Mouse (Mus musculus) intestine, embryonic 14.5 days (tissue): ENCODE measurements around the gene Dnajb8. TPM values are rescaled to one million over a fixed set of nuclear protein-coding genes. Genes with fewer than 3 reads are reported as not detected.

ENCODE experiments used
- ATAC-seq: fragments of 200-750 bp; cut with Nextera tagmentation; replicated peaks from 2 replicates; pipeline ENCODE4 v1.8.0; 2017; ENCODE audit warnings: low read depth, moderate number of reproducible peaks, moderate TSS enrichment, moderate library complexity; ENCODE audit not compliant: low FRiP score, low TSS enrichment
- DNase-seq: peaks from one replicate; pipeline ENCODE4 v3.0.0-alpha.2; 2018; ENCODE audit warnings: low spot score
- H3K27ac ChIP-seq: fragments of 300-500 bp; sonication (generic); 2 replicates; pipeline ENCODE4 v1.5.1; 2014; ENCODE audit warnings: low read depth, mild to moderate bottlenecking, control low read depth
- H3K27me3 ChIP-seq: fragments of 300-500 bp; sonication (generic); replicated peaks from 2 replicates; pipeline ENCODE4 v1.6.1; 2014; ENCODE audit warnings: low read length, control low read depth; ENCODE audit not compliant: control insufficient read depth, insufficient read depth
- H3K36me3 ChIP-seq: fragments of 300-500 bp; sonication (generic); 2 replicates; pipeline ENCODE4 v1.6.1; 2014; ENCODE audit warnings: low read length, control low read depth; ENCODE audit not compliant: control insufficient read depth, insufficient read depth
- H3K4me1 ChIP-seq: fragments of 300-500 bp; sonication (generic); replicated peaks from 2 replicates; pipeline ENCODE4 v1.6.1; 2014; ENCODE audit warnings: low read length, control low read depth, mixed read lengths; ENCODE audit not compliant: control insufficient read depth, insufficient read depth
- H3K4me2 ChIP-seq: fragments of 300-500 bp; sonication (generic); 2 replicates; pipeline ENCODE4 v1.6.1; 2014; ENCODE audit warnings: low read length
- H3K4me3 ChIP-seq: fragments of 300-500 bp; sonication (generic); 2 replicates; pipeline ENCODE4 v1.5.1; 2014; ENCODE audit warnings: low read depth, low read length, control low read depth, mixed read lengths
- H3K9ac ChIP-seq: fragments of 300-500 bp; sonication (generic); 2 replicates; pipeline ENCODE4 v1.6.1; 2014; ENCODE audit warnings: mild to moderate bottlenecking, low read length
- H3K9me3 ChIP-seq: fragments of 300-500 bp; sonication (generic); 2 replicates; pipeline ENCODE4 v1.6.1; 2016; ENCODE audit warnings: low read length, control low read depth; ENCODE audit not compliant: control insufficient read depth
- WGBS: fragments of 180-500 bp; shearing (Covaris S2); extraction: QIAGEN DNeasy Blood & Tissue Kit; methylation state at CpG from one replicate; pipeline ENCODE4 v1.1.7; 2014; 5-methylcytosine and 5-hydroxymethylcytosine counted together
- polyA plus RNA-seq: library from polyadenylated mRNA; unstranded; fragments of >200 nt; fragmentation: Nextera tagmentation; extraction: Ambion mirVana; gene quantifications from 2 replicates; pipeline ENCODE4 v1.2.1, GENCODE M21; 2014

Gene Dnajb8
- polyA plus RNA-seq, 1 experiment from 2014 or later, result not detected

- no peaks in the 10 kb centered on the region for H3K9me3 ChIP-seq
- ATAC-seq (no peak), DNase-seq (peak; percentile 72)
- peak overlapping the region; percentile 62 for H3K4me2 ChIP-seq
- H3K9ac ChIP-seq, result no peak overlapping the region; the same call in 1 of the 2 replicates
- H3K4me1 ChIP-seq, result peaks cover 29% of the 10 kb centered on the region
- no peak overlapping the region for H3K27ac ChIP-seq
- WGBS, result 1% methylated on average over 39 of the region's 39 CpGs
- H3K36me3 ChIP-seq, result no peaks in the 10 kb centered on the region
- H3K4me3 ChIP-seq, result peak overlapping the region; percentile 26
- H3K27me3 ChIP-seq, result peaks cover 100% of the 10 kb centered on the region
These were observed 24.6 kb upstream of the Dnajb8 start for GRCm38 (mm10) chr6:88197313-88198069.

DNA sequence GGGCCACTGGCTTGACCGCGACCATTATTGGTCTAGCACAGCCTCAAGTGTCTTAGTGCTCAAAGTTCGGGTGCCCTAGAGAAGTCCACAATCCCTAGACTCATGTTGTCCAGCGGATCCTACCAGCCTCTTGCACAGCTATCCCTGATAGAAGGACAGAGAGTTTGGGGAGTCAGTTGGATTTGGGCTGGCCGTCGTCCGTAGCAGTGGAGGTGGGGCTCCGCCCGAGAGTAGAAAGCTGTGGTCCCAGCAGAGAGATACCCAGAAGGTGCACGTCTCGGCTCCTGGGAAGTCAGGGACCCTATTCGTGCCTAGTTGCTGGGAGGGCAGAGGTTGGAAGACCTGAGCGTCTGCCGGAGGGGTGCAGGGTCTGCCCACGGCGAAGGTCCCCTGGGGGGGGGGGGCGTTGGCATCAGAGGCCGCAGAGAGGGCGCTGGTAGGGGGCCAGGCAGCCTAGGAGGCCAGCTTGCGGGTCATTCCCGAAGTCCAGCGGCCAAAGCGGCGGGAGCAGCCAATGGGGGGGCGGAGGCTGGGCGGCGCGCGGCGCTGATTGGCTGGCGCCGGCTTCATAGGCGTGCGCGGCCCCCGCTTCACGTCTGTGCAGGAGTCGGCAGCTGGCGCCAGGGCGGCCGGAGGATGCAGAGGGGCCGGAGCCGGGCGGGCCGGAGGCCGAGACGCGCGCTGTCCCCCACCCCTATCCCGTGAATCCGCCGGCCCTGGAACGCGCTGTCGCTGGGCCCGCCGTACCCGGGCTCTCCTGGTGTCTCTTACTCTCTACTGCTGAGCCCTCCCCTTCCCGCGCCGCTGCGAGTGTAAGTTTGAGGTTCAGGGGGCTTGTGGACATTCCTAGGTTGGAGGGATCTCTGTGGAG is 23.8 kb upstream of the Dnajb8 start:
- no peaks in the 10 kb centered on the region for H3K9me3 ChIP-seq
- H3K9ac ChIP-seq, result no peak overlapping the region
- peak; percentile 52 for ATAC-seq
- WGBS, result under 1% methylated on average over 54 of the region's 62 CpGs
- peak overlapping the region; percentile 61 for H3K4me2 ChIP-seq
- H3K4me1 ChIP-seq, result peaks cover 29% of the 10 kb centered on the region
- H3K27me3 ChIP-seq, result peaks cover 100% of the 10 kb centered on the region
- peak; percentile 81 for DNase-seq
- H3K27ac ChIP-seq, result no peak overlapping the region
- H3K36me3 ChIP-seq, result no peaks in the 10 kb centered on the region
- H3K4me3 ChIP-seq, result peak overlapping the region; percentile 33

DNA sequence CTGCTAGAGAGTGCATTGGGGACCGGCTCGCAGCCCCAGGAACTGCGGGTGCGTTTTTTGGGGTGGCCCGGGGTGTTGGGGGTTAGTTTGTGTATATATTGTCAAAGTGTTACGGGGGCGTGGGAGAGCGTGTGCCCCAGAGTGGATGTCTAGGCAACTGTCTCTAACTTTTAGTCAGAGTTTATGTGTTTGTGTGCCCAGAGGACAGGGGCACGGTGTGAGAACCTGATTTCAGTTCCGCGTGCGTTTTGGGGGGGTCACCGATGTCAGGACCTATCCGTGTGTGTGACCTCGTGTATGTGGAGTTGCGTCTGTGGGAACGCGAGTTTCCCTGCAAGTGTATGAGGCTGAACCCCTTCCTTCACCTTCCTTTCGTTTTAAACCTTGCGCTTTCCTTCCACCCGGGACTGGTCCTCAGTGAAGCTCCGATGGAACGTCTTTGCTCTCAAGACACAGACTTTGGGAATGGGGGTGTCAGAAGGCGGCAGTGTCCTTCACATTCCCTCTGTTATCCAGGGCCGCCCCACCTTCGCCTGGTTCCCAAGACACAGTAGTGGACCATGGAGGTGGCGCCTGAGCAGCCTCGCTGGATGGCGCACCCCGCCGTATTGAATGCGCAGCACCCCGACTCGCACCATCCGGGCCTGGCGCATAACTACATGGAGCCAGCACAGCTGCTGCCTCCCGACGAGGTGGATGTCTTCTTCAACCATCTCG is 22.9 kb upstream of the Dnajb8 start:
- Histone ChIP-seq H3K4me2 (peak overlapping the region; percentile 61), H3K36me3 (no peaks in the 10 kb centered on the region), H3K27me3 (peaks cover 100% of the 10 kb centered on the region), H3K9me3 (no peaks in the 10 kb centered on the region), H3K4me1 (peaks cover 24% of the 10 kb centered on the region), H3K27ac (no peak overlapping the region), H3K9ac (no peak overlapping the region), H3K4me3 (peak overlapping the region; percentile 33)
- DNase-seq (peak; percentile 80), ATAC-seq (no peak)
- WGBS, result 1% methylated on average over 39 of the region's 39 CpGs

DNA sequence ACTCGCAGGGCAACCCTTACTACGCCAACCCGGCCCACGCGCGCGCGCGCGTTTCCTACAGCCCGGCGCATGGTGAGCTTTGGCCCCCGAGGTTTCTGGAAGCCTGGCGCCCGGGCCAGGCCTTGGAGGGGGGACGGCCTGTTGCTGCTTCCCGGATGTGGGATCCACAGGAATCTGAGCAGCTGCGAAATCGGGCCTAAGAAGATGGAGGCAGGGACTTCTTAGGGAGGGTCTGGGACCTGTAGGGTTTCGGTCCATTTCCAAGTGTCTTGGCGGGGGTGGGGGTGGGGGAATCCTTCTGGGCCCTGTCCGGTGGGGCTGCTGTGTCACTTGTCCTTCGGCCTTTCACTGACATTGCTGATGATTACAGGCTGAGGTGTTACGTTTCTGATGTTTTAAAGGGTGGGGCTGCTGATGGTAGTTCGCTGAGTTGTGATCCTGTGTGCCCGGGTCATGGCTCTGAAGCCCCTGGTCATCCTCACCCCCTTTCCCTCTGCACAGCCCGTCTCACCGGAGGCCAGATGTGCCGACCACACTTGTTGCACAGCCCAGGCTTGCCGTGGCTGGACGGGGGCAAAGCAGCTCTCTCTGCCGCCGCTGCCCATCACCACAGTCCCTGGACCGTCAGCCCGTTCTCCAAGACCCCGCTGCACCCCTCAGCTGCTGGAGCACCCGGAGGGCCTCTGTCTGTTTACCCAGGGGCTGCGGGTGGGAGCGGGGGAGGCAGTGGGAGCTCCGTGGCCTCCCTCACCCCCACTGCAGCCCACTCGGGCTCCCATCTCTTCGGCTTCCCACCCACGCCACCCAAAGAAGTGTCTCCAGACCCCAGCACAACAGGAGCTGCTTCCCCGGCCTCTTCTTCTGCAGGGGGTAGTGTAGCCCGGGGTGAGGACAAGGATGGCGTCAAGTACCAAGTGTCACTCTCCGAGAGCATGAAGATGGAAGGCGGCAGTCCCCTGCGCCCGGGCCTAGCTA is 22.1 kb upstream of the Dnajb8 start:
- peaks cover 22% of the 10 kb centered on the region for H3K4me1 ChIP-seq
- no peaks in the 10 kb centered on the region for H3K9me3 ChIP-seq
- H3K27me3 ChIP-seq, result peaks cover 100% of the 10 kb centered on the region
- no peak overlapping the region for H3K27ac ChIP-seq
- H3K36me3 ChIP-seq, result no peaks in the 10 kb centered on the region
- peak overlapping the region; percentile 61 for H3K4me2 ChIP-seq
- DNase-seq (peak; percentile 68), ATAC-seq (no peak)
- WGBS, result 5% methylated on average over 50 of the region's 50 CpGs
- H3K9ac ChIP-seq, result no peak overlapping the region
- peak overlapping the region; percentile 33 for H3K4me3 ChIP-seq

GRCm38 (mm10) chr6:88200693-88201609 is 21.1 kb upstream of the Dnajb8 start:
- H3K9ac ChIP-seq, result no peak overlapping the region
- H3K27ac ChIP-seq, result no peak overlapping the region
- no peak for ATAC-seq
- peak overlapping the region; percentile 1; the same call in 1 of the 2 replicates for H3K4me3 ChIP-seq
- peaks cover 22% of the 10 kb centered on the region for H3K4me1 ChIP-seq
- H3K36me3 ChIP-seq, result no peaks in the 10 kb centered on the region
- peaks cover 100% of the 10 kb centered on the region for H3K27me3 ChIP-seq
- WGBS, result 17% methylated on average over 20 of the region's 20 CpGs
- no peak overlapping the region for H3K4me2 ChIP-seq
- peak; percentile 70 for DNase-seq
- H3K9me3 ChIP-seq, result no peaks in the 10 kb centered on the region

GRCm38 (mm10) chr6:88201926-88202700 is 20.0 kb upstream of the Dnajb8 start:
- DNase-seq, result peak; percentile 69
- no peak overlapping the region for H3K4me3 ChIP-seq
- ATAC-seq, result no peak
- H3K9me3 ChIP-seq, result no peaks in the 10 kb centered on the region
- 16% methylated on average over 15 of the region's 15 CpGs for WGBS
- no peak overlapping the region for H3K27ac ChIP-seq
- no peak overlapping the region for H3K4me2 ChIP-seq
- H3K4me1 ChIP-seq, result peaks cover 14% of the 10 kb centered on the region
- H3K36me3 ChIP-seq, result no peaks in the 10 kb centered on the region
- H3K9ac ChIP-seq, result no peak overlapping the region
- peaks cover 100% of the 10 kb centered on the region for H3K27me3 ChIP-seq
